11 mouse cellular contexts compared by ENCODE assay signal in the genomic region with DNA sequence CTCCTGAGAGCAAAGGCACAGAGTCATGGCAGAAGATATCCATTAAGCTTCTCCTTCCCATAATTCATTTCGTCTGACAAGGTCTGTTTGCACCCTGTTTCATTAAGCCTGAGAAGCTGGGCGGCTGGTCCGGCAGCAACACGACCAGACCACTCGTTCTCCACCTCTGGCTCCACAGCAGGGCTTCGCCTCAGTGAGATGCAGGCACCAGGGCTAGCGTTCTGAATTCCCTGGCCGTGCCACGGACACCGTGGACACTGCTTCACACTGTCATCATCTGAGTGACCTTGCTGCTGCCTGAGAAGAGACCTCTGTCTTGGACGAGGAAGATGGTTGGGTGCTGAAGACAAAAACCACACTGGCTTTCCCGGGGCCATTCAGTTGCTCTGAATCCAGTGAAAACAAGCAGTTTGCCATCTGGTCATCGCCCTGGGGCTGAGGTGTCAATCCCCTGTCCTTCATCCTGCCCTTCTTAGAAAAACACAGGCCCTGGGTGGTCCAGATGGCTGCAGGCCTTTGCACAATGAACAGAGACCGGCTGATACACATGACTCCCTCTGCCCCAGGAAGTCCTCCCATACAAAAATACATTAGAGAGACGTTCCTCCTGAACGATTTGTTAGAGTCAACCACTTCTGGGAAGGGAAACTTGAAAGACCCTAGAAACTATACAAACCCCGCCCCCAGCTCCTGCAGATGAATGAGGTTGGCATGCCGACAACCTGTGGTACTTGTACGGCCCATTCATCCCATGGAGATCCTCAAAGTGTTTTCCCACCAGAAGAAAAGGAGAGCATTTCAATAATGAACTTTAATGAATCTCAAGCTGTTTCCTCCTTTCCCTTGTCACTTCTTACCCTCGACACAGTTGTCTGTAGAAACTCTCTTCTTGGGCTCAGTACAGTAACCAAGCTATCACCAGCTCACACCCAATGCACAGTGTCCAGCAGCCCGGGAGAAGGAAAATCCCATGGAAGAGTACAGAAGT. TPM values are rescaled to one million over a fixed set of nuclear protein-coding genes. Genes with fewer than 3 reads are reported as not detected.
DNase-seq lines count a peak whose midpoint lies in the region; ATAC-seq and TF ChIP-seq lines count a peak whose summit lies in the region.
"Had no signal": no experiment of that assay in that cellular context is flagged by ENCODE, and none has a peak within 500 bp of the region (broad histone marks: within the 10 kb centered on the region; RNA-seq: fewer than 3 reads in every experiment).

No protein-coding gene starts in this region.

- peaks cover 13% of the 10 kb centered on the region; the same call in 1 of the 2 replicates for H3K4me1 ChIP-seq in kidney, embryonic 16.5 days (ENCODE audit: insufficient read depth, low read length)
- 0 out of 4 replicates have a peak, but pooled peaks cover 2 to 3% of the 10 kb centered on the region in 2 experiments for H3K4me1 ChIP-seq in ES-E14 (ENCODE audit: control insufficient read depth in 2 of 2, insufficient read depth in 2 of 2, low read length in 2 of 2, poor library complexity in 1 of 2)
- no peaks in the 10 kb centered on the region; the same call in 1 of the 2 replicates for H3K4me1 ChIP-seq in embryonic facial prominence, embryonic 11.5 days (ENCODE audit: control insufficient read depth, insufficient read depth, low read length)
- H3K4me1 ChIP-seq in midbrain, embryonic 14.5 days (ENCODE audit: control insufficient read depth, insufficient read depth, low read length), result no peaks in the 10 kb centered on the region
- H3K4me1 ChIP-seq in heart, embryonic 11.5 days (ENCODE audit: control insufficient read depth, insufficient read depth, low read length), result no peaks in the 10 kb centered on the region

- H3K9me3 ChIP-seq in kidney, embryonic 16.5 days (ENCODE audit: low read length), result peaks cover 4% of the 10 kb centered on the region; the same call in 1 of the 2 replicates
- H3K9me3 ChIP-seq in ES-E14 (ENCODE audit: control insufficient read depth, insufficient read depth, low read depth, low read length), result no peaks in the 10 kb centered on the region
- H3K9me3 ChIP-seq in embryonic facial prominence, embryonic 11.5 days (replicated peaks; ENCODE audit: control insufficient read depth, low read length), result peaks cover 4% of the 10 kb centered on the region; the same call in 1 of the 2 replicates
- H3K9me3 ChIP-seq in midbrain, embryonic 14.5 days (ENCODE audit: control insufficient read depth, low read length), result no peaks in the 10 kb centered on the region
- H3K9me3 ChIP-seq in heart, embryonic 11.5 days (replicated peaks; ENCODE audit: control insufficient read depth, low read length), result peaks cover 7% of the 10 kb centered on the region
- H3K9me3 ChIP-seq: G1E had no signal

- H3K4me2 ChIP-seq in kidney, embryonic 16.5 days (replicated peaks; ENCODE audit: low read depth, low read length), result no peak overlapping the region
- no peak overlapping the region for H3K4me2 ChIP-seq in embryonic facial prominence, embryonic 11.5 days (ENCODE audit: low read depth, low read length)
- H3K4me2 ChIP-seq in midbrain, embryonic 14.5 days (ENCODE audit: low read length), result no peak overlapping the region
- no peak overlapping the region for H3K4me2 ChIP-seq in heart, embryonic 11.5 days

- H3K9ac ChIP-seq in kidney, embryonic 16.5 days (replicated peaks; ENCODE audit: low read length), result no peak overlapping the region
- H3K9ac ChIP-seq in ES-E14 (ENCODE audit: insufficient read depth, low read depth, low read length, poor library complexity, severe bottlenecking), result no peak overlapping the region
- peak overlapping the region; percentile 8; the same call in 1 of the 2 replicates for H3K9ac ChIP-seq in embryonic facial prominence, embryonic 11.5 days (replicated peaks; ENCODE audit: low read length)
- H3K9ac ChIP-seq in midbrain, embryonic 14.5 days (replicated peaks; ENCODE audit: low read length), result no peak overlapping the region
- H3K9ac ChIP-seq in heart, embryonic 11.5 days (ENCODE audit: low read depth, low read length), result no peak overlapping the region

- WGBS in kidney, embryonic 16.5 days, result 17% methylated on average over 21 of the region's 21 CpGs
- WGBS in embryonic facial prominence, embryonic 11.5 days, result 19% methylated on average over 21 of the region's 21 CpGs
- 37% methylated on average over 21 of the region's 21 CpGs for WGBS in midbrain, embryonic 14.5 days
- 38% methylated on average over 21 of the region's 21 CpGs for WGBS in heart, embryonic 11.5 days (ENCODE audit: insufficient replicate concordance)

- no peak overlapping the region for H3K4me3 ChIP-seq in kidney, embryonic 16.5 days (ENCODE audit: low read length)
- H3K4me3 ChIP-seq in ES-E14 (ENCODE audit: insufficient read depth in 1 of 2, low read depth in 1 of 2, low read length in 2 of 2, poor library complexity in 1 of 2, severe bottlenecking in 1 of 2), result no peak overlapping the region
- H3K4me3 ChIP-seq in embryonic facial prominence, embryonic 11.5 days (ENCODE audit: low read depth, low read length), result no peak overlapping the region
- no peak overlapping the region for H3K4me3 ChIP-seq in midbrain, embryonic 14.5 days (replicated peaks; ENCODE audit: low read depth, low read length)
- H3K4me3 ChIP-seq in heart, embryonic 11.5 days (ENCODE audit: low read depth, low read length), result no peak overlapping the region

- no peak for DNase-seq in kidney, adult 18-20 months
- peak; percentile 25 for DNase-seq in ES-E14 (ENCODE audit: low read depth, low spot score)
- DNase-seq in embryonic facial prominence, embryonic 11.5 days (ENCODE audit: low spot score), result peak; percentile 44
- DNase-seq in midbrain, embryonic 14.5 days, result no peak
- no peak for DNase-seq in Muller cell, postnatal 12 days (ENCODE audit: inconsistent ontology term)
- no peak for DNase-seq in thymus, postnatal 14 days

- no peaks in the 10 kb centered on the region for H3K27me3 ChIP-seq in kidney, embryonic 16.5 days (ENCODE audit: insufficient read depth, low read length)
- H3K27me3 ChIP-seq in embryonic facial prominence, embryonic 11.5 days (ENCODE audit: control insufficient read depth, insufficient read depth, low read length), result no peaks in the 10 kb centered on the region
- H3K27me3 ChIP-seq in midbrain, embryonic 14.5 days (ENCODE audit: control insufficient read depth, insufficient read depth, low read length), result no peaks in the 10 kb centered on the region
- H3K27me3 ChIP-seq in heart, embryonic 11.5 days (ENCODE audit: control insufficient read depth, insufficient read depth, low read length), result no peaks in the 10 kb centered on the region

- no peaks in the 10 kb centered on the region for H3K36me3 ChIP-seq in kidney, embryonic 16.5 days (ENCODE audit: insufficient read depth, low read length)
- H3K36me3 ChIP-seq in ES-E14 (ENCODE audit: control insufficient read depth, insufficient read depth, low read length, poor library complexity, severe bottlenecking), result no peaks in the 10 kb centered on the region
- no peaks in the 10 kb centered on the region for H3K36me3 ChIP-seq in embryonic facial prominence, embryonic 11.5 days (replicated peaks; ENCODE audit: control insufficient read depth, insufficient read depth, low read depth, low read length)
- H3K36me3 ChIP-seq in midbrain, embryonic 14.5 days (ENCODE audit: control insufficient read depth, insufficient read depth, low read length), result no peaks in the 10 kb centered on the region
- H3K36me3 ChIP-seq in heart, embryonic 11.5 days (ENCODE audit: control insufficient read depth, insufficient read depth, low read length), result no peaks in the 10 kb centered on the region
- H3K36me3 ChIP-seq: G1E had no signal

- in situ Hi-C loops in ES-E14 (cut with MboI; ENCODE audit: low sequenced_read_pairs in 2 of 2, unreplicated experiment in 2 of 2), result no loop called here

- H3K27ac ChIP-seq in kidney, embryonic 16.5 days (ENCODE audit: low read length), result no peak overlapping the region
- no peak overlapping the region for H3K27ac ChIP-seq in ES-E14 (ENCODE audit: insufficient read depth, low read depth, low read length, poor library complexity, severe bottlenecking)
- no peak overlapping the region for H3K27ac ChIP-seq in embryonic facial prominence, embryonic 11.5 days (replicated peaks; ENCODE audit: low read depth, low read length)
- no peak overlapping the region for H3K27ac ChIP-seq in midbrain, embryonic 14.5 days (replicated peaks; ENCODE audit: low read depth, low read length)
- no peak overlapping the region for H3K27ac ChIP-seq in heart, embryonic 11.5 days (ENCODE audit: low read depth, low read length)
- H3K27ac ChIP-seq: macrophage had no signal

- peak; percentile 84 for ATAC-seq in kidney, embryonic 16.5 days (ENCODE audit: low FRiP score, low TSS enrichment)
- ATAC-seq in embryonic facial prominence, embryonic 11.5 days (replicated peaks; ENCODE audit: insufficient number of reproducible peaks, low FRiP score, low TSS enrichment, low read depth), result 0 out of 2 replicates have a peak, but pooled peaks have one; percentile 72
- ATAC-seq in midbrain, embryonic 14.5 days (ENCODE audit: low FRiP score, low TSS enrichment), result peak; percentile 16; the same call in 1 of the 2 replicates
- no peak for ATAC-seq in heart, embryonic 11.5 days (replicated peaks; ENCODE audit: insufficient number of reproducible peaks, low FRiP score, low TSS enrichment)

TF ChIP-seq in ES-E14, 5 proteins besides CTCF, POLR2A, EP300 and RAD21:
- 0 out of 2 replicates have a peak, but pooled peaks have one; percentile 6 for TF ChIP-seq CHD2 (IDR thresholded peaks at IDR 0.05; ENCODE audit: low read depth, low read length)
- no peak for TF ChIP-seq ZC3H11A (IDR thresholded peaks at IDR 0.05; ENCODE audit: borderline replicate concordance, low read depth, low read length)

RNA-seq across cellular contexts. Expression of gene Slc22a22, which starts 32.1 kb away (rescaled TPM):
- 4.6 and 4.8 TPM in 2 replicates for polyA plus RNA-seq in kidney, embryonic 16.5 days (2015; fragmentation: Nextera tagmentation; extraction: Ambion mirVana)
- not detected in 2 replicates for total RNA-seq in ES-E14 (2012; rRNA removed)
- polyA plus RNA-seq in embryonic facial prominence, embryonic 11.5 days (2014; fragmentation: Nextera tagmentation; extraction: Ambion mirVana), result not detected in 2 replicates
- polyA plus RNA-seq in midbrain, embryonic 14.5 days (2014; fragmentation: Nextera tagmentation; extraction: Ambion mirVana), result not detected in 2 replicates
- not detected in 2 replicates for polyA plus RNA-seq in heart, embryonic 11.5 days (2014; fragmentation: Nextera tagmentation; extraction: Ambion mirVana)
- total RNA-seq: gastrocnemius, postnatal 4 days had no signal
- polyA plus RNA-seq: G1E, macrophage had no signal

Comparison
In these comparisons a context has a peak if more than half of its experiments do, and no peak if none do; other contexts are left out.
1. DNase-seq: peak in ES-E14 (single experiment) and embryonic facial prominence, embryonic 11.5 days (single experiment); none in kidney, adult 18-20 months (single experiment), midbrain, embryonic 14.5 days (single experiment), Muller cell, postnatal 12 days (single experiment) and thymus, postnatal 14 days (single experiment).